Mouse (Mus musculus): Measurements from ENCODE around the gene Metrnl. TPM values are rescaled to one million over a fixed set of nuclear protein-coding genes. Genes with fewer than 3 reads are reported as not detected.
"Not testable (repeated sequence)": the region's sequence is repeated elsewhere in the genome, so short reads cannot be mapped to it uniquely, and the experiment has no call there.

The Metrnl gene
- polyA plus RNA-seq (2012; ENCODE audit: insufficient read depth, insufficient read length, missing spikeins) = 200 and 216 TPM in 2 replicates

DNA sequence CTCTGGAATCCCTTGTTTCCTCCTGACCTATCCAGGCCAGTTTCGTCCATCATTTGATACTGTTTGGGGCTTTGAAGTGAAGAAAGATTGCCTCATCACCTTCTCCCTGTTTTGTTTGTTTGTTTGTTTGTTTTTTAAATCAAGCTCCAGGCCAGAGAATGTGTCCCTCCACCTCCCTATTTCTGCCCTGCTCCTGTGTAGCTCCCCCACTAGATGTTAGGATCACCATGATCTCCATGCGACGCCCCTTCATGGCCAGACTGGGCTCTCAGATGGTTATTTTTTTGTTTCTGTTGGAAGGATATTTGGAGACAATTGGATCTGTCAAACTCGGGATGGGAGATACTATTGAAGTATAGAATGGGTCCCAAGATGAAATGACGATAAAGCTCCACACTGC is at the start of gene Metrnl:
Gene Metrnl, plus strand, starts transcription at position 301 of the 400 bp plus-strand sequence.
- TF ChIP-seq POLR2A (IDR thresholded peaks at IDR 0.05; ENCODE audit: borderline replicate concordance, low read depth, low read length) = no peak
- TF ChIP-seq CTCF (IDR thresholded peaks at IDR 0.05; ENCODE audit: low read depth, low read length) = no peak
- Histone ChIP-seq H3K4me1 (ENCODE audit: control insufficient read depth, insufficient read depth, low read length) (peaks cover 38% of the 10 kb centered on the region), H3K27ac (ENCODE audit: insufficient read depth, low read depth, low read length) (peak within 1 kb of the TSS; percentile 80), H3K4me3 (ENCODE audit: insufficient read depth, low read length) (peak within 1 kb of the TSS; percentile 92)

DNA sequence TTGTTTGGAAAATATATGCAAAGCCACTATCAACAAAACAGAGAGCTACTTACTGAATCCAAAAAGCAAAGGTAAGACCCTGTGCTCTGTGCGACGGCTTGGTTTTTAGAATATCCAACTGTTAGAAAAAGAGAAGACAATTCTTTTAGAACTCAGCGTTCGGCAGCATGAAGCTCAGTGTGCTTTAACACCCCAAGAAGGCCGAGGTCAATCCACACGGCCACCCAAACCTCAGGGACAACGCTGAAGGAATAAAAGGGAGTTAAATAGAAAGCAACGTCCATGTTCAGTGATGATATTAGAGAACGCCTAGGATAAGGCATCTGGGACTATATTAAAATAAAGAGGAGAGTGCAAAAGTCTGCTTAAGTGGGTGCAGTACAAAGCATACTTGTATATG is 49.8 kb upstream of the Metrnl start:
- Histone ChIP-seq H3K4me1 (ENCODE audit: control insufficient read depth, insufficient read depth, low read length) (peaks cover 22% of the 10 kb centered on the region), H3K4me3 (ENCODE audit: insufficient read depth, low read length) (no peak overlapping the region), H3K27ac (ENCODE audit: insufficient read depth, low read depth, low read length) (no peak overlapping the region)
- TF ChIP-seq POLR2A (IDR thresholded peaks at IDR 0.05; ENCODE audit: borderline replicate concordance, low read depth, low read length) (no peak), CTCF (IDR thresholded peaks at IDR 0.05; ENCODE audit: low read depth, low read length) (no peak)

- Histone ChIP-seq H3K4me3 (ENCODE audit: insufficient read depth, low read length) (no peak overlapping the region), H3K4me1 (ENCODE audit: control insufficient read depth, insufficient read depth, low read length) (peaks cover 22% of the 10 kb centered on the region), H3K27ac (ENCODE audit: insufficient read depth, low read depth, low read length) (0 out of 2 replicates have a peak overlapping the region, but pooled peaks have one; percentile 4)
- no peak for TF ChIP-seq CTCF (IDR thresholded peaks at IDR 0.05; ENCODE audit: low read depth, low read length)
- TF ChIP-seq POLR2A (IDR thresholded peaks at IDR 0.05; ENCODE audit: borderline replicate concordance, low read depth, low read length) = no peak
Measured at GRCm38 (mm10) chr11:121651983-121652382, 49.4 kb upstream of the Metrnl start.

- no peak overlapping the region for H3K4me3 ChIP-seq (ENCODE audit: insufficient read depth, low read length)
- peaks cover 24% of the 10 kb centered on the region for H3K4me1 ChIP-seq (ENCODE audit: control insufficient read depth, insufficient read depth, low read length)
- TF ChIP-seq CTCF (IDR thresholded peaks at IDR 0.05; ENCODE audit: low read depth, low read length) (peak; percentile 54; the same call in 1 of the 2 replicates), POLR2A (IDR thresholded peaks at IDR 0.05; ENCODE audit: borderline replicate concordance, low read depth, low read length) (no peak)
- H3K27ac ChIP-seq (ENCODE audit: insufficient read depth, low read depth, low read length) = no peak overlapping the region
Measured at GRCm38 (mm10) chr11:121652547-121653305, 48.6 kb upstream of the Metrnl start.

- Histone ChIP-seq H3K27ac (ENCODE audit: insufficient read depth, low read depth, low read length) (no peak overlapping the region), H3K4me3 (ENCODE audit: insufficient read depth, low read length) (no peak overlapping the region), H3K4me1 (ENCODE audit: control insufficient read depth, insufficient read depth, low read length) (peaks cover 28% of the 10 kb centered on the region)
- TF ChIP-seq POLR2A (IDR thresholded peaks at IDR 0.05; ENCODE audit: borderline replicate concordance, low read depth, low read length) (no peak), CTCF (IDR thresholded peaks at IDR 0.05; ENCODE audit: low read depth, low read length) (no peak)
Measured at GRCm38 (mm10) chr11:121653631-121654030, 47.7 kb upstream of the Metrnl start.

GRCm38 (mm10) chr11:121654406-121654945 is 46.9 kb upstream of the Metrnl start:
- no peak overlapping the region for H3K27ac ChIP-seq (ENCODE audit: insufficient read depth, low read depth, low read length)
- TF ChIP-seq CTCF (IDR thresholded peaks at IDR 0.05; ENCODE audit: low read depth, low read length) (no peak), POLR2A (IDR thresholded peaks at IDR 0.05; ENCODE audit: borderline replicate concordance, low read depth, low read length) (no peak)
- H3K4me1 ChIP-seq (ENCODE audit: control insufficient read depth, insufficient read depth, low read length) = peaks cover 35% of the 10 kb centered on the region
- no peak overlapping the region for H3K4me3 ChIP-seq (ENCODE audit: insufficient read depth, low read length)

GRCm38 (mm10) chr11:121655166-121655806 is 46.1 kb upstream of the Metrnl start:
- TF ChIP-seq POLR2A (IDR thresholded peaks at IDR 0.05; ENCODE audit: borderline replicate concordance, low read depth, low read length) = no peak
- no peak for TF ChIP-seq CTCF (IDR thresholded peaks at IDR 0.05; ENCODE audit: low read depth, low read length)
- Histone ChIP-seq H3K4me3 (ENCODE audit: insufficient read depth, low read length) (no peak overlapping the region), H3K27ac (ENCODE audit: insufficient read depth, low read depth, low read length) (no peak overlapping the region), H3K4me1 (ENCODE audit: control insufficient read depth, insufficient read depth, low read length) (peaks cover 36% of the 10 kb centered on the region)

- H3K4me3 ChIP-seq (ENCODE audit: insufficient read depth, low read length) = no peak overlapping the region
- no peak overlapping the region for H3K27ac ChIP-seq (ENCODE audit: insufficient read depth, low read depth, low read length)
- no peak for TF ChIP-seq CTCF (IDR thresholded peaks at IDR 0.05; ENCODE audit: low read depth, low read length)
- no peak for TF ChIP-seq POLR2A (IDR thresholded peaks at IDR 0.05; ENCODE audit: borderline replicate concordance, low read depth, low read length)
- H3K4me1 ChIP-seq (ENCODE audit: control insufficient read depth, insufficient read depth, low read length) = peaks cover 36% of the 10 kb centered on the region
Measured at GRCm38 (mm10) chr11:121655807-121656511, 45.4 kb upstream of the Metrnl start.

DNA sequence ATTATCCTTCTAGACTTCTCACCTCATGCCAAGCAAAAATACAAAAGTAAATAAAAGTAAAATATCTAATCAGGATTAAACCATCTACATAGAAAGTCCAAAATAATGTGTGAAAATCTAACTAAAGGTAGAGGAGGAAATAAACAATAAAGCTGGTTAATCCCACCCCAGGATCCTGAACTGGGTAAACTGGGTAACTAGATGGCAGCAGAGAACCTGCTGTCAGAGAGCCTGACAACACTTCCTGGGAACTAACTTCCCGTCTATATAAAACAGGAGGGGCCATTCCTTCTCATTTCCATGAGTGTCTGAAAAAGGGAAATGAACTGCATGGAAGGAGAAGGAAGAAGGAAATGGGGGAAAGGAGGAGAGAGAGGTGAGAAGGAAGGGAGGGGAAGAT is 43.2 kb upstream of the Metrnl start:
- Histone ChIP-seq H3K4me1 (ENCODE audit: control insufficient read depth, insufficient read depth, low read length) (peaks cover 25% of the 10 kb centered on the region), H3K27ac (ENCODE audit: insufficient read depth, low read depth, low read length) (no peak overlapping the region), H3K4me3 (ENCODE audit: insufficient read depth, low read length) (no peak overlapping the region)
- no peak for TF ChIP-seq CTCF (IDR thresholded peaks at IDR 0.05; ENCODE audit: low read depth, low read length)
- no peak for TF ChIP-seq POLR2A (IDR thresholded peaks at IDR 0.05; ENCODE audit: borderline replicate concordance, low read depth, low read length)

- peaks cover 17% of the 10 kb centered on the region for H3K4me1 ChIP-seq (ENCODE audit: control insufficient read depth, insufficient read depth, low read length)
Measured at GRCm38 (mm10) chr11:121660604-121661003, 40.7 kb upstream of the Metrnl start.

More at GRCm38 (mm10) chr11:121660604-121661003, 40.7 kb upstream of the Metrnl start:
- H3K4me3 ChIP-seq (ENCODE audit: insufficient read depth, low read length); H3K27ac ChIP-seq (ENCODE audit: insufficient read depth, low read depth, low read length): not testable (repeated sequence)

All from bone marrow macrophage, adult 2 months (primary cell).